22 mouse cellular contexts compared by ENCODE assay signal in the genomic region with DNA sequence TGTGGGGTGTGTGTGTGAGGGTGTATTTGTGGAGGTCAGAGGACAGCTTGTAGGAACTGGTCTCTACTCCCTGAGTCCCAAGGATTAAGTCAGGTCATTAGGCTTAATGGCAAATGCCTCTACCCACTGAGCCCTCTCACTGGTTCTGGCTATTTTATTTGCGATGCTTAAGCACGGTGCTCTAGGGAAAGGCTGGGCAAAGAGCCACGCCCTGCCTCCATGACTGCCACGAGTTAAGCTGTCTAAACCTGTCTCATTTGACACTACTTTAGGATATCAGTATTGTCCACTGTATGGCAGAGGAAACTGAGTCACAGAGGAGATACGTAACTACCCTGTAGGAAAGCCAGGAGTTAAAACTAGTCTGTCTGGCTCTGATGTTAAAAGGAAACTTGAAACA. TPM values are rescaled to one million over a fixed set of nuclear protein-coding genes. Genes with fewer than 3 reads are reported as not detected.
A peak's percentile ranks its signal among the peaks of the same experiment; 100 is the strongest.
DNase-seq lines count a peak whose midpoint lies in the region; ATAC-seq and TF ChIP-seq lines count a peak whose summit lies in the region.
"Had no signal": no experiment of that assay in that cellular context is flagged by ENCODE, and none has a peak within 500 bp of the region (broad histone marks: within the 10 kb centered on the region; RNA-seq: fewer than 3 reads in every experiment).

No protein-coding gene starts in this region.

- peaks cover 54% of the 10 kb centered on the region for H3K4me1 ChIP-seq in heart, embryonic 12.5 days (replicated peaks)
- H3K4me1 ChIP-seq in megakaryocyte, embryonic 14.5 days = peaks cover 60% of the 10 kb centered on the region
- H3K4me1 ChIP-seq: midbrain, embryonic 13.5 days had no signal

- no peak overlapping the region for H3K9ac ChIP-seq in heart, embryonic 12.5 days
- H3K9ac ChIP-seq: embryonic facial prominence, embryonic 12.5 days; forebrain, embryonic 12.5 days; midbrain, embryonic 13.5 days had no signal

- WGBS in heart, embryonic 12.5 days = 55% methylated on average over 5 of the region's 5 CpGs

- DNase-seq in heart, adult 9 months (ENCODE audit: low spot score in 2 of 2) = no peak
- no peak for DNase-seq in left cerebral cortex, adult 2 months (ENCODE audit: extremely low spot score in 1 of 2, low spot score in 2 of 2)
- DNase-seq in left cerebral cortex, adult 18-20 months (ENCODE audit: low spot score in 2 of 2) = no peak
- DNase-seq in layer of hippocampus, adult 2 months (ENCODE audit: low spot score in 2 of 2) = no peak
- DNase-seq: adrenal gland, adult 2 months; cerebellum, adult 11-12 months; cerebellum, postnatal 14 days; gastrocnemius, postnatal 36 days; kidney, adult 11 months; kidney, postnatal 4 days; thymus, adult 18-20 months; thymus, postnatal 4 days had no signal

- intact Hi-C loops in left cerebral cortex, adult 2 months (cut with DNase I) = no loop called here

- ATAC-seq in heart, embryonic 12.5 days (ENCODE audit: insufficient number of reproducible peaks, low FRiP score) = 0 out of 2 replicates have a peak, but pooled peaks have one; percentile 34
- ATAC-seq in megakaryocyte, adult 5-6 weeks (ENCODE audit: poor library complexity, severe bottlenecking) = no peak
- peak; percentile 69 for ATAC-seq in megakaryocyte-erythroid progenitor cell, adult 5-6 weeks (replicated peaks; ENCODE audit: low FRiP score, low TSS enrichment, poor library complexity, severe bottlenecking)
- ATAC-seq: hindbrain, postnatal 0 days; midbrain, embryonic 13.5 days had no signal

- TF ChIP-seq CTCF in left cerebral cortex, adult 2 months (IDR thresholded peaks at IDR 0.05) = no peak
- TF ChIP-seq CTCF in layer of hippocampus, adult 2 months (conservative IDR thresholded peaks at IDR 0.05) = no peak

- H3K36me3 ChIP-seq in heart, embryonic 12.5 days = no peaks in the 10 kb centered on the region
- H3K36me3 ChIP-seq in megakaryocyte, embryonic 14.5 days (replicated peaks; ENCODE audit: low read length) = peaks cover 45% of the 10 kb centered on the region
- H3K36me3 ChIP-seq: forebrain, embryonic 12.5 days; limb, embryonic 10.5 days; midbrain, embryonic 13.5 days had no signal

- no peaks in the 10 kb centered on the region for H3K27me3 ChIP-seq in heart, embryonic 12.5 days (replicated peaks)
- no peaks in the 10 kb centered on the region for H3K27me3 ChIP-seq in megakaryocyte, embryonic 14.5 days (replicated peaks)
- H3K27me3 ChIP-seq: embryonic facial prominence, embryonic 12.5 days; forebrain, embryonic 12.5 days; midbrain, embryonic 13.5 days had no signal

- H3K27ac ChIP-seq in heart, embryonic 12.5 days (ENCODE audit: poor library complexity, severe bottlenecking) = no peak overlapping the region
- 0 out of 2 replicates have a peak overlapping the region, but pooled peaks have one; percentile 11 for H3K27ac ChIP-seq in left cerebral cortex, adult 2 months
- no peak overlapping the region for H3K27ac ChIP-seq in layer of hippocampus, adult 2 months
- H3K27ac ChIP-seq: embryonic facial prominence, embryonic 12.5 days; forebrain, embryonic 12.5 days; hindbrain, postnatal 0 days; limb, embryonic 10.5 days; macrophage; midbrain, embryonic 13.5 days had no signal

- H3K4me3 ChIP-seq in heart, embryonic 12.5 days = no peak overlapping the region
- no peak overlapping the region for H3K4me3 ChIP-seq in left cerebral cortex, adult 2 months
- H3K4me3 ChIP-seq in megakaryocyte, embryonic 14.5 days (replicated peaks) = peak overlapping the region; percentile 90
- H3K4me3 ChIP-seq in layer of hippocampus, adult 2 months = no peak overlapping the region
- H3K4me3 ChIP-seq: embryonic facial prominence, embryonic 12.5 days; forebrain, embryonic 12.5 days; limb, embryonic 10.5 days; midbrain, embryonic 13.5 days had no signal

- H3K4me2 ChIP-seq in heart, embryonic 12.5 days = no peak overlapping the region
- H3K4me2 ChIP-seq: embryonic facial prominence, embryonic 12.5 days; forebrain, embryonic 12.5 days; midbrain, embryonic 13.5 days had no signal

- H3K9me3 ChIP-seq in heart, embryonic 12.5 days (replicated peaks) = no peaks in the 10 kb centered on the region
- H3K9me3 ChIP-seq in megakaryocyte, embryonic 14.5 days = no peaks in the 10 kb centered on the region
- H3K9me3 ChIP-seq: embryonic facial prominence, embryonic 12.5 days; forebrain, embryonic 12.5 days; limb, embryonic 10.5 days; midbrain, embryonic 13.5 days had no signal

RNA-seq across cellular contexts. Expression of a gene that starts 17.7 kb away (rescaled TPM):
- 7.8 and 9.7 TPM in 2 replicates for polyA plus RNA-seq in heart, embryonic 12.5 days (2016; fragmentation: Nextera tagmentation; extraction: Ambion mirVana)
- total RNA-seq in left cerebral cortex, adult 2 months (2021) = 10 to 100 TPM; 33.9 to 37.5 TPM
- 10 to 100 TPM; 34.4 to 35.5 TPM for total RNA-seq in left cerebral cortex, adult 18-20 months (2021)
- polyA plus RNA-seq in megakaryocyte, embryonic 14.5 days (2012; ENCODE audit: insufficient read depth, low replicate concordance) = 4.2 and 6.0 TPM in 2 replicates
- total RNA-seq in megakaryocyte, adult 5-6 weeks (2015) = 17.3 and 17.8 TPM in 2 replicates
- total RNA-seq in megakaryocyte, adult 5-6 weeks (2017) = 8.5 and 9.8 TPM in 2 replicates
- 7.2 and 14.6 TPM in 2 replicates for total RNA-seq in megakaryocyte-erythroid progenitor cell, adult 5-6 weeks (2014; fragmentation: Nextera tagmentation)
- total RNA-seq in megakaryocyte-erythroid progenitor cell, adult 5-6 weeks (2017) = 3.1 and 3.8 TPM in 2 replicates
- 10 to 100 TPM; 23.9 to 28.0 TPM for total RNA-seq in layer of hippocampus, adult 2 months (2021)
